Mouse (Mus musculus): ENCODE data around the gene Slc6a3. TPM values are rescaled to one million over a fixed set of nuclear protein-coding genes. Genes with fewer than 3 reads are reported as not detected.

Slc6a3 gene
- total RNA-seq, 2 experiments from 2014 or later, result not detected

DNA sequence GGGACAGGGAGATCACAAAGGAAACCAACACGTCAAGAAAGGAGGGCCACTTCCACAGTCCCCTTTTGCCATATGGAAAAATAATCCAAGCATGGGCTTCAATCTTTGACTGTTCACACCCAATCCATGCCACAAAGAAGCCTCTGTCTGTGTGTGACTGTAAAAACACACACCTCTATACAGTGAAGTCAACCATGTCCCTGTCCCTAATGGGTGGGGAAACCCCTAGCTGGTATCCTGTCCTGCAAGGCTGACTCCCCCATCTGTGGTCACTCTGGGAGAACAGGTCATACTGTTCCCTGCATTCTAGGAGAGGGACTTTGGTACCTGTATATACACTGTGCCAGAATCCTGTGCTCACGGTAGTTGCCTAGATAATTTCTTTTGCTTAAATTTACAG is 40.7 kb downstream of the Slc6a3 start:
- no peak for DNase-seq (ENCODE audit: low spot score in 2 of 2)

DNA sequence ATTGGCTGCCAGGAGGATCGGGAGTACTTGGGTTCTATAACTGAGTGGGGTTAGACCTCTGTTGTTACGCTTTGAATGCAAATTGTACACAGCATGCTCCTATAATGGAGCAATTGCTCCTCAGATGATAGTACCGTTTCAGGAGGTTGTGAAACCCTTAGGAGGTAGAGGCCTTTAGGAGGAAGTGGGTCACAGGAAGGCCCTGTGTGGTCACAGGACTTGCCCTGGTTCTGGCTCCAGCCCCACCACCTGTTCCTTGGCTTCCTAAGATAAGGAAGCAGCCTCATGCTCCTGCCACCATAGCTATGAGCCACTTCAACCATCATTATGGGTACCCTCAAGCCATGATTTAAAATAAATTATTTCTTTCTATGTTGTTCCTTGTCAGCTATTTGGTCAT is 54.9 kb downstream of the Slc6a3 start:
- DNase-seq (ENCODE audit: low spot score in 2 of 2), result no peak

DNA sequence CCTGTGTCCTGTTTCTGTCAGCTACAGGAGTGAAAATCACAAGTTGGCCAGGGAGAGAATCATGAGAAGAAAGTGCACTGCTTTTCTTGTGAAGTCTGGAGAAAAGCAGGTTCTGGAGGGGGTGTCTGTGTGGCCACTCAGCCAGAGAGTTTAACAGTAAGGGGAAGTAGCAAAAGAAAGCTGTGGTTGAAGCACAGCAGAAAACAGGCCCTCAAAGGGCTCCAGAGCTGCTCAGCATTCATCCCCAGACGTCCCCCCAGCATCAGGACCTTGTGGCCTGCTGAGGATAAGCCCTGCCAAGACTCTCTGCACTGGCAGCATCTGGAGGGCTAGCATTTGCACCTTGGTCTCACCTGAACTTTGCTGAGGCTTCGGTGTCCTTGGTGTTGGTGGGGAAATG is 56.0 kb downstream of the Slc6a3 start:
- no peak for DNase-seq (ENCODE audit: low spot score in 2 of 2)

- no peak for DNase-seq (ENCODE audit: low spot score in 2 of 2)
Measured at GRCm38 (mm10) chr13:73596276-73596675, 59.7 kb downstream of the Slc6a3 start.

GRCm38 (mm10) chr13:73600217-73600616 is 63.7 kb downstream of the Slc6a3 start:
- no peak for DNase-seq (ENCODE audit: low spot score in 2 of 2)

GRCm38 (mm10) chr13:73603046-73603445 is 66.5 kb downstream of the Slc6a3 start:
- no peak for DNase-seq (ENCODE audit: low spot score in 2 of 2)

DNA sequence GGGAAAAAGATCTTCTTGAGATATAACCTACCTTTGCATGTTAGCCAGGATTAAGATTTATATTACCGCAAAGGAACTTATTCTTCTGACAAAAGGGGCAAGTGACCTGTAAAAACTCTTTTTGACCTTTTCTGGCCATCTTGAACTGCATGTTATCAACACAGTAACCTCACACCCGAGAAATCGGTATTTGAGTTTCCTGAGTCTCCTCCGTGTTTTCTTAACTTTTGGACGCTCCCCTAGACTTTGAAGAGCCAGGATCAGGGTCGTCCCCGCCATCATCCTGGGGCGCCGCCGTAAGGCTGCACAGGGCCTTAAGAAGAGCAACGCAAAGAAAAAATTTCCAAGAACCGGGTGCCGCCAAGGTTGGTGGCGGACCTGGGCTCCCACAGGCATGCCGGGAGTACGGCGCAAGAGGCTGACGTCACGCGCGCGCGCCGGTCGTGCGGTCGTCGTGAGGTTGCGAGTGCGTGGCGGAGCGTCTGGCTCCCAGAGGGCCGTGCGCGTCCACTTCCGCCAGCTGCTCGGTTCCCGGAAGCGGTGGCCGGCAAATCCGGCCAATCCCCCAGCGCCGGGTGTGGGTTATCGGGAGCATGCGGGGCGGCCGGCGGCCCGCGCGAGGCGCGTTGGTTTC is 67.1 kb downstream of the Slc6a3 start, which contains the start of gene Clptm1l:
Gene Clptm1l, plus strand, starts transcription at position 485 of the 634 bp plus-strand sequence.
- DNase-seq (ENCODE audit: low spot score in 2 of 2), result peak; percentile 87 to 91

GRCm38 (mm10) chr13:73604156-73604957 is 67.8 kb downstream of the Slc6a3 start:
- no peak for DNase-seq (ENCODE audit: low spot score in 2 of 2)

DNA sequence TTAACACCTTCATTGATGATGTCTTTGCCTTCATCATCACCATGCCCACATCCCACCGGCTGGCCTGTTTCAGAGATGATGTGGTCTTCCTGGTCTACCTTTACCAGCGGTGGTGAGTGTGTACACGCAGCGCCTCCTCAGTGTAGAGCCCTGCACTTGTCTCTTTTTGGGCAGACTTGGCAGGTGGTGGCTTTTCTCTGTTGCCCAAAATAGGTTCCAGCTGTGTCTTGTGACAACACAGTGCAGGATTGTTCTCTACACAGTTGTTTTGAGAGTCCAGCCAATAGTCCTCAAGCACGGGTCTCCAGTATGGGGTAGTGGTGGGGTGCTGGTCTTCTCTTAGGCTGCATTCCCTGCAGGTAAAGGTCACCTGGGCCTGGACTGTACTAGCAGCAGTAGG is 81.9 kb downstream of the Slc6a3 start:
- DNase-seq (ENCODE audit: low spot score in 2 of 2), result no peak

GRCm38 (mm10) chr13:73620637-73621036 is 84.1 kb downstream of the Slc6a3 start:
- no peak for DNase-seq (ENCODE audit: low spot score in 2 of 2)

GRCm38 (mm10) chr13:73626410-73626744 is 89.8 kb downstream of the Slc6a3 start:
- no peak for DNase-seq (ENCODE audit: low spot score in 2 of 2)

GRCm38 (mm10) chr13:73626745-73627549 is 90.4 kb downstream of the Slc6a3 start, which contains the start of gene Tert:
TSS of gene Tert (plus strand) at chr13:73626911.
- peak; percentile 10 to 48 for DNase-seq (ENCODE audit: low spot score in 2 of 2)

Other genes with a start within 250 kb of the Slc6a3 start
- 10 to 100 TPM; 49.1 to 50.2 TPM for gene Mrpl36, start 208.2 kb upstream of the Slc6a3 start, total RNA-seq (2021)
- 100 to 1,000 TPM; 168 to 169 TPM for gene Ndufs6, start 208.2 kb upstream of the Slc6a3 start, total RNA-seq (2021)
- 10 to 100 TPM; 34.8 to 35.5 TPM for gene Lpcat1, start 69.5 kb upstream of the Slc6a3 start, total RNA-seq (2021)
- 100 to 1,000 TPM; 123 to 130 TPM for gene Clptm1l, start 67.3 kb downstream of the Slc6a3 start, total RNA-seq (2021)
- 1 to 10 TPM; 9.3 to 9.7 TPM for gene Tert, start 90.2 kb downstream of the Slc6a3 start, total RNA-seq (2021)
- gene Slc6a18, start 141.3 kb downstream of the Slc6a3 start, total RNA-seq (2021), result 10 to 100 TPM in 1 of 2 experiments, under 1 TPM in 1; 0.45 to 11.0 TPM
- 1 to 10 TPM in 1 of 2 experiments, under 1 TPM in 1; 0.37 to 2.9 TPM for gene Slc6a19, start 168.1 kb downstream of the Slc6a3 start, total RNA-seq (2021)
- 10 to 100 TPM; 43.2 to 44.1 TPM for gene Slc12a7, start 196.3 kb downstream of the Slc6a3 start, total RNA-seq (2021)